Mouse (Mus musculus) liver, postnatal 0 days (tissue): ENCODE measurements around the gene Caskin2. TPM values are rescaled to one million over a fixed set of nuclear protein-coding genes. Genes with fewer than 3 reads are reported as not detected.
"Not testable (repeated sequence)": the region's sequence is repeated elsewhere in the genome, so short reads cannot be mapped to it uniquely, and the experiment has no call there.

ENCODE experiments used
- ATAC-seq: fragments of 200-750 bp; cut with Nextera tagmentation; 2 replicates; pipeline ENCODE4 v1.8.0; 2017; ENCODE audit warnings: mild to moderate bottlenecking, moderate library complexity
- DNase-seq: peaks from one replicate; pipeline ENCODE4 v3.0.0-alpha.2; 2016
- H3K27ac ChIP-seq: fragments of 300-500 bp; sonication (generic); 2 replicates; pipeline ENCODE4 v1.5.1; 2014; ENCODE audit warnings: antibody characterized with exemption, moderate library complexity, mild to moderate bottlenecking, low read depth
- H3K27me3 ChIP-seq: fragments of 300-500 bp; sonication (generic); 2 replicates; pipeline ENCODE4 v1.6.1; 2014; ENCODE audit warnings: low read length, control low read depth, mixed read lengths; ENCODE audit not compliant: insufficient read depth
- H3K36me3 ChIP-seq: fragments of 300-500 bp; sonication (generic); replicated peaks from 2 replicates; pipeline ENCODE4 v1.6.1; 2014; ENCODE audit warnings: mild to moderate bottlenecking, control low read depth, low read length, moderate library complexity, mixed read lengths; ENCODE audit not compliant: insufficient read depth
- H3K4me1 ChIP-seq: fragments of 300-500 bp; sonication (generic); 2 replicates; pipeline ENCODE4 v1.6.1; 2014; ENCODE audit warnings: antibody characterized with exemption, mild to moderate bottlenecking, control low read depth; ENCODE audit not compliant: insufficient read depth
- H3K4me2 ChIP-seq: fragments of 300-500 bp; sonication (generic); 2 replicates; pipeline ENCODE4 v1.6.1; 2014; ENCODE audit warnings: low read depth, mild to moderate bottlenecking, low read length, moderate library complexity, mixed read lengths
- H3K4me3 ChIP-seq: fragments of 300-500 bp; sonication (generic); 2 replicates; pipeline ENCODE4 v1.5.1; 2014; ENCODE audit warnings: low read depth, low read length
- H3K9ac ChIP-seq: fragments of 300-500 bp; sonication (generic); replicated peaks from 2 replicates; pipeline ENCODE4 v1.6.1; 2014; ENCODE audit warnings: mild to moderate bottlenecking, moderate library complexity
- H3K9me3 ChIP-seq: fragments of 300-500 bp; sonication (generic); 2 replicates; pipeline ENCODE4 v1.6.1; 2016; ENCODE audit warnings: mild to moderate bottlenecking, control low read depth, low read length, mixed read lengths
- CTCF ChIP-seq: sonication (generic); IDR thresholded peaks from 2 replicates; pipeline ENCODE4 v1.5.1; 2016; ENCODE audit warnings: antibody characterized with exemption, low read depth
- EP300 ChIP-seq: IDR thresholded peaks from 2 replicates; pipeline ENCODE4 v1.6.1; 2016; ENCODE audit warnings: antibody characterized with exemption, low read depth, mild to moderate bottlenecking
- WGBS: fragments of 180-500 bp; shearing (Covaris S2); extraction: QIAGEN DNeasy Blood & Tissue Kit; methylation state at CpG from one replicate; pipeline ENCODE4 v1.1.7; 2014; ENCODE audit not compliant: insufficient replicate concordance; 5-methylcytosine and 5-hydroxymethylcytosine counted together
- microRNA-seq: library from miRNA; unstranded; fragments of <30 nt; microRNA quantifications from one replicate; pipeline ENCODE4, GENCODE M21; 2016
- polyA plus RNA-seq: library from polyadenylated mRNA; unstranded; fragments of >200 nt; fragmentation: Nextera tagmentation; extraction: Ambion mirVana; gene quantifications from 2 replicates; pipeline ENCODE4 v1.2.1, GENCODE M21; 2015

Gene Caskin2
- polyA plus RNA-seq, 1 experiment from 2014 or later: 3.3 TPM

GRCm38 (mm10) chr11:115765103-115765606, 48.3 kb downstream of the Caskin2 start, which contains the start of gene Tmem94:
Tmem94 (plus strand) TSS chr11:115765433.
- under 1% methylated on average over 32 of the region's 32 CpGs for WGBS
- ATAC-seq: peak; percentile 95
- peaks cover 19% of the 10 kb centered on the region for H3K4me1 ChIP-seq

GRCm38 (mm10) chr11:115764698-115765097, 48.7 kb downstream of the Caskin2 start:
- 31% methylated on average over 2 of the region's 2 CpGs for WGBS
- Histone ChIP-seq H3K9me3 (no peaks in the 10 kb centered on the region), H3K36me3 (no peaks in the 10 kb centered on the region), H3K9ac (peak overlapping the region; percentile 87; the same call in 1 of the 2 replicates), H3K27me3 (no peaks in the 10 kb centered on the region), H3K4me1 (peaks cover 15% of the 10 kb centered on the region), H3K4me3 (peak overlapping the region; percentile 82), H3K27ac (peak overlapping the region; percentile 19; the same call in 1 of the 2 replicates), H3K4me2 (peak overlapping the region; percentile 63)
- ATAC-seq (no peak), DNase-seq (no peak)
- TF ChIP-seq EP300: no peak
- no peak for TF ChIP-seq CTCF

More at GRCm38 (mm10) chr11:115765103-115765606, 48.3 kb downstream of the Caskin2 start, which contains the start of gene Tmem94:
- Histone ChIP-seq H3K36me3 (no peaks in the 10 kb centered on the region), H3K9me3 (no peaks in the 10 kb centered on the region), H3K4me2 (peak within 1 kb of the TSS; percentile 84), H3K9ac (peak within 1 kb of the TSS; percentile 87), H3K27ac (peak within 1 kb of the TSS; percentile 83), H3K4me3 (peak within 1 kb of the TSS; percentile 82), H3K27me3 (no peaks in the 10 kb centered on the region)
- DNase-seq: peak; percentile 97
- TF ChIP-seq CTCF: peak; percentile 45
- TF ChIP-seq EP300: peak; percentile 95

GRCm38 (mm10) chr11:115762176-115762575, 51.3 kb downstream of the Caskin2 start:
- not testable (repeated sequence) for H3K27ac ChIP-seq, H3K9me3 ChIP-seq, ATAC-seq, H3K4me2 ChIP-seq, H3K4me3 ChIP-seq, H3K27me3 ChIP-seq, DNase-seq, H3K36me3 ChIP-seq, H3K9ac ChIP-seq
- 82% methylated on average over 7 of the region's 7 CpGs for WGBS
- peaks cover 11% of the 10 kb centered on the region for H3K4me1 ChIP-seq

GRCm38 (mm10) chr11:115753485-115753884, 60.0 kb downstream of the Caskin2 start:
- TF ChIP-seq EP300 (no peak; the same call in 1 of the 2 replicates), CTCF (no peak)
- no peaks in the 10 kb centered on the region for H3K36me3 ChIP-seq
- H3K9me3 ChIP-seq: no peaks in the 10 kb centered on the region
- no peaks in the 10 kb centered on the region for H3K27me3 ChIP-seq
- no peak for DNase-seq
- no peak overlapping the region for H3K27ac ChIP-seq
- H3K4me2 ChIP-seq: no peak overlapping the region
- peak; percentile 99 for ATAC-seq
- H3K4me1 ChIP-seq: no peaks in the 10 kb centered on the region
- H3K4me3 ChIP-seq: no peak overlapping the region
- 39% methylated on average over 4 of the region's 4 CpGs for WGBS
- H3K9ac ChIP-seq: no peak overlapping the region

- no peak for ATAC-seq
- WGBS: 84% methylated on average over 7 of the region's 7 CpGs
- no peak overlapping the region for H3K9ac ChIP-seq
Observed at GRCm38 (mm10) chr11:115752653-115753052, 60.8 kb downstream of the Caskin2 start.

GRCm38 (mm10) chr11:115751725-115752124, 61.7 kb downstream of the Caskin2 start:
- no peak overlapping the region for H3K4me3 ChIP-seq
- H3K4me1 ChIP-seq: no peaks in the 10 kb centered on the region
- DNase-seq (no peak), ATAC-seq (no peak)
- WGBS: 47% methylated on average over 2 of the region's 2 CpGs
- no peak overlapping the region for H3K27ac ChIP-seq
- H3K9me3 ChIP-seq: no peaks in the 10 kb centered on the region
- no peak overlapping the region for H3K9ac ChIP-seq
- H3K36me3 ChIP-seq: no peaks in the 10 kb centered on the region
- H3K4me2 ChIP-seq: no peak overlapping the region
- H3K27me3 ChIP-seq: no peaks in the 10 kb centered on the region
- TF ChIP-seq CTCF: no peak
- no peak for TF ChIP-seq EP300

More at GRCm38 (mm10) chr11:115752653-115753052, 60.8 kb downstream of the Caskin2 start:
- no peaks in the 10 kb centered on the region for H3K9me3 ChIP-seq
- H3K27ac ChIP-seq: no peak overlapping the region
- no peak for DNase-seq
- H3K4me3 ChIP-seq: no peak overlapping the region
- no peaks in the 10 kb centered on the region for H3K36me3 ChIP-seq
- H3K4me2 ChIP-seq: no peak overlapping the region
- TF ChIP-seq CTCF: no peak
- TF ChIP-seq EP300: no peak
- no peaks in the 10 kb centered on the region for H3K27me3 ChIP-seq
- H3K4me1 ChIP-seq: no peaks in the 10 kb centered on the region

- no peak for ATAC-seq
- Histone ChIP-seq H3K9me3 (no peaks in the 10 kb centered on the region), H3K4me1 (no peaks in the 10 kb centered on the region), H3K4me3 (no peak overlapping the region), H3K27me3 (no peaks in the 10 kb centered on the region), H3K4me2 (no peak overlapping the region), H3K36me3 (no peaks in the 10 kb centered on the region), H3K9ac (no peak overlapping the region), H3K27ac (no peak overlapping the region)
- TF ChIP-seq CTCF (no peak), EP300 (no peak)
- WGBS: 80% methylated on average over 5 of the region's 5 CpGs
- DNase-seq: no peak
Observed at GRCm38 (mm10) chr11:115749834-115750233, 63.6 kb downstream of the Caskin2 start.

Small RNAs within 50 kb of the gene (microRNA-seq; reads per million reads assigned to microRNA genes)
- gene Mir5621: not detected

Other genes with a start within 250 kb of the Caskin2 start
- 41.8 and 46.0 TPM in 2 replicates for gene Nup85, start 249.2 kb downstream of the Caskin2 start, polyA plus RNA-seq
- 46.4 and 48.9 TPM in 2 replicates for gene Mrps7, start 209.7 kb downstream of the Caskin2 start, polyA plus RNA-seq
- gene Gga3, start 209.6 kb downstream of the Caskin2 start, polyA plus RNA-seq: 3.0 and 3.5 TPM in 2 replicates
- 37.9 and 39.9 TPM in 2 replicates for gene Mif4gd, start 200.7 kb downstream of the Caskin2 start, polyA plus RNA-seq
- 6.1 and 6.9 TPM in 2 replicates for gene Slc25a19, start 185.3 kb downstream of the Caskin2 start, polyA plus RNA-seq
- 40.4 and 45.6 TPM in 2 replicates for gene Grb2, start 105.0 kb downstream of the Caskin2 start, polyA plus RNA-seq
- 4.1 and 4.2 TPM in 2 replicates for gene Tmem94, start 48.2 kb downstream of the Caskin2 start, polyA plus RNA-seq
- gene Tsen54, start 1.1 kb upstream of the Caskin2 start, polyA plus RNA-seq: 7.7 and 8.8 TPM in 2 replicates
- gene Llgl2, start 10.4 kb upstream of the Caskin2 start, polyA plus RNA-seq: 15.1 and 20.9 TPM in 2 replicates
- 2.4 and 2.7 TPM in 2 replicates for gene Myo15b, start 44.8 kb upstream of the Caskin2 start, polyA plus RNA-seq
- gene Smim5, start 86.3 kb upstream of the Caskin2 start, polyA plus RNA-seq: 16.8 and 21.5 TPM in 2 replicates
- 1.9 TPM in 2 replicates for gene Smim6, start 98.4 kb upstream of the Caskin2 start, polyA plus RNA-seq
- gene Sap30bp, start 119.6 kb upstream of the Caskin2 start, polyA plus RNA-seq: 12.7 and 15.4 TPM in 2 replicates
- 4.2 and 6.1 TPM in 2 replicates for gene Recql5, start 119.8 kb upstream of the Caskin2 start, polyA plus RNA-seq
- 0.21 and 0.34 TPM in 2 replicates for gene Itgb4, start 161.1 kb upstream of the Caskin2 start, polyA plus RNA-seq
- gene Galk1, start 199.1 kb upstream of the Caskin2 start, polyA plus RNA-seq: 317 and 319 TPM in 2 replicates
- gene H3f3b, start 214.3 kb upstream of the Caskin2 start, polyA plus RNA-seq: 647 and 656 TPM in 2 replicates
- gene Unk, start 216.7 kb upstream of the Caskin2 start, polyA plus RNA-seq: 3.9 and 5.1 TPM in 2 replicates